Mouse (Mus musculus): ENCODE results near the gene Klra7. TPM values are rescaled to one million over a fixed set of nuclear protein-coding genes. Genes with fewer than 3 reads are reported as not detected.

The Klra7 gene
- polyA plus RNA-seq (2017; shearing (Covaris generic)): not detected

DNA sequence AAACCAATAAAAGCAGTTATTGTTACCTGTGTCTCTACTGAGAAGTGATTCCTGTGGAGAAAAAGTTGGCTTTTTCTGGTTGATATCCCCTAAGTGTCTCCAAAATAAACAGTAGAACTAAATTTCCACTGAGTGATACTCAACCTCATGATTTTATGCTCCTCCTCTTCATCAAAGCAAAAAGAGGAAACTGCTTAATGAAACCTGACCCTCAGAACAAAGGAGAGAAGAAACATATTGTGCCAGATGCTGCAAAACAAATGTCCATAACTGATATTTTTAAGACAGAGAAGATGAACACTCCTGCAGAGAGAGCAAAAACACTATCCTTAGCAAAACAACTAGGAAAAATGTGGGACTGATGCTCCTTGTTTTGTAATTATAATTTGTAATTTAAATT lies at the start of gene Klra7:
Klra7 (minus strand) TSS at position 101 of the 400 bp plus-strand sequence.

DNA sequence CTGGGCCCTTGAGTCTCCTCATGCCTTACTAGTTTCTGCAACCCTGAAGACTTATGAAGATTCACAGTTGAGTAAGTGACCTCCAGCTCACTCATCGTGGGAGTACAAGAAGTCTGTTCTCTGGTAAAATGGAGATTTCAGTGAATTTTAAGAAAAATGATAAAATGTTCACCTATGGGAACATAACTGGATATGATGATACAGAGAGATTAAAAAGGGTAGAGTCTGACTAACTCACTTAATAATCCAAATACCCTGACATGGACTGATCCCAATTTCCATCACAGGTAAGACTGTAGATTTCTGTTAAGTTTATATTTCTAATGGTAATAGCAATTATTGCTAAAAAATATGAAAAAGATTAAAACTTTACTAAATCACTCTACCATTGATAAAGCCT lies 48.7 kb upstream of the Klra7 start, which contains the start of gene Klra10:
Klra10 (minus strand) TSS at position 101 of the 400 bp plus-strand sequence.

DNA sequence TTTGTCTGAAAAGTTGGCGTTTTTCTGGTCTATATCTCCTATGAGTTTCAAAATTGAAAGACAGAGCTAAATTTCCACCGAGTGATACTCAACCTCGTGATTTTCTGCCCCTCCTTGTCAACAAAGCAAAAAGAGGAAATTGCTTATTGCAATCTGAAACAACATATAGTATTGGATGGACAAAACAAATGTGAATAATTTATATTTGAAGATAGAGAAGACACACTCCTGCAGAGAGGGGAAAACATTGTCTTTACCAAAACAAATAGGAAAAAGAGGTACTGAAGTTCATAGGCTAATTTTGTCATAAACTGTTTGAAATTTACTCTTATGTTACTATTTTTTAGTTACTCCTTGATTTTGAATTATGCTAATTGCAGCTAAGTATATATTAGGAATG lies 40.1 kb downstream of the Klra7 start, which contains the start of gene Klra9:
Klra9 (minus strand) TSS at position 101 of the 400 bp plus-strand sequence.

Other genes starting within 250 kb of the Klra7 start
- not detected for gene Klra6, start 206.4 kb downstream of the Klra7 start, polyA plus RNA-seq (2017; shearing (Covaris generic))
- gene Klra4, start 166.1 kb downstream of the Klra7 start, polyA plus RNA-seq (2017; shearing (Covaris generic)): not detected
- not detected for gene Klra8, start 103.4 kb downstream of the Klra7 start, polyA plus RNA-seq (2017; shearing (Covaris generic))
- not detected for gene Klra9, start 40.2 kb downstream of the Klra7 start, polyA plus RNA-seq (2017; shearing (Covaris generic))
- not detected for gene Klra10, start 48.6 kb upstream of the Klra7 start, polyA plus RNA-seq (2017; shearing (Covaris generic))
- gene Klra3, start 104.3 kb upstream of the Klra7 start, polyA plus RNA-seq (2017; shearing (Covaris generic)): not detected
- not detected for gene Klra1, start 153.6 kb upstream of the Klra7 start, polyA plus RNA-seq (2017; shearing (Covaris generic))